Mouse (Mus musculus): ENCODE measurements at regions not wholly inside any gene's neighbourhood (a gene's known extent, or its start where the extent isn't known, plus 50 kb on each side); places are given as distances from the start of the nearest gene placed in this dataset.

DNA sequence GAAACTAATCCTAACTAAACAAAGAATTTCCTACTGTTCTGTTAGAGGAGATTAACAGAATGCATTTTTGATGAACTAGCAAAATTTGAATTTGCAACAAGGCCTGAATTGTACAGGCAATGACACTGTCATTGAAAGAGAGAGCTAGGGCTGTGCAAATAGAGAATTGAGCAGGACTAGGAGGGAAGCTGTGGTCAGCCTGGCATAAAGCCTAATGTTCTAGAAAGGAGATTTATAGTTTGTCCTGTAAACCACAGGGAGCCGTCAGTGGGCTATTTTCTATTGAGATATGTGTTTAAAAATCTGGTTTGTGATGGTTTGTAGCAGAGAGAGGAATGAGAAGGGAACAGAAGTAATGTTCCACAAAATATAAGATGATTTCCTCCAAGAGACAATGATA is 317.9 kb downstream of the Aldoart1 start:
- Histone ChIP-seq H3K36me3 (ENCODE audit: control insufficient read depth, insufficient read depth, low read length) (no peaks in the 10 kb centered on the region), H3K9me3 (ENCODE audit: control insufficient read depth, low read length) (no peaks in the 10 kb centered on the region), H3K4me2 (replicated peaks; ENCODE audit: low read depth, low read length) (no peak overlapping the region), H3K4me1 (replicated peaks; ENCODE audit: control insufficient read depth, insufficient read depth, low read length) (no peaks in the 10 kb centered on the region), H3K27ac (ENCODE audit: low read depth, low read length) (no peak overlapping the region), H3K9ac (ENCODE audit: low read depth, low read length) (no peak overlapping the region), H3K27me3 (ENCODE audit: control insufficient read depth, insufficient read depth, low read length) (no peaks in the 10 kb centered on the region), H3K4me3 (ENCODE audit: low read depth, low read length) (no peak overlapping the region)
- no peak for ATAC-seq (ENCODE audit: low FRiP score)
- 86% methylated on average over 1 of the region's 1 CpGs for WGBS
- DNase-seq (ENCODE audit: low spot score) = no peak

DNA sequence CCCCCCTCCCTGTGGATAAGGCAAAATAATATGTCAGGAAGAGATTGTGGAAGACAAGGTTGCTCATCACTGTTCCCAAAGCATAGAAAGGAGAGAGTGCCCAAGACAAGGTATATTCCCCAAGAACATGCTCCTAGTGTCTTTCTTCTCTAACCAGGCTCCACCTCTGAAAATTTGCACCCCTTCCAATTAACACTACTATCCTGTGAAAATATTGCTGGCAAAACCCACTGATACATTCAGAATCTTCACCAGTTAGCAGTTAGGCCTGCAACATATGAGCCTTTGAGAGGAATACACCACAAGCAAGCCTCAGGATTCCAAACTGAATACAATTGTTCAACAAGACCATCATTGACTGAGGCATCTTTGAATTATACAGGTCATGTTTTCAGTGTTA is 323.9 kb upstream of the Tle1 start:
- no peak overlapping the region for H3K9ac ChIP-seq (ENCODE audit: low read depth, low read length)
- H3K4me1 ChIP-seq (replicated peaks; ENCODE audit: control insufficient read depth, insufficient read depth, low read length) = no peaks in the 10 kb centered on the region
- no peaks in the 10 kb centered on the region for H3K36me3 ChIP-seq (ENCODE audit: control insufficient read depth, insufficient read depth, low read length)
- H3K4me3 ChIP-seq (ENCODE audit: low read depth, low read length) = no peak overlapping the region
- no peaks in the 10 kb centered on the region for H3K9me3 ChIP-seq (ENCODE audit: control insufficient read depth, low read length)
- DNase-seq (ENCODE audit: low spot score) = no peak
- no peak for ATAC-seq (ENCODE audit: low FRiP score)
- H3K27me3 ChIP-seq (ENCODE audit: control insufficient read depth, insufficient read depth, low read length) = no peaks in the 10 kb centered on the region
- no peak overlapping the region for H3K4me2 ChIP-seq (replicated peaks; ENCODE audit: low read depth, low read length)
- no peak overlapping the region for H3K27ac ChIP-seq (ENCODE audit: low read depth, low read length)

DNA sequence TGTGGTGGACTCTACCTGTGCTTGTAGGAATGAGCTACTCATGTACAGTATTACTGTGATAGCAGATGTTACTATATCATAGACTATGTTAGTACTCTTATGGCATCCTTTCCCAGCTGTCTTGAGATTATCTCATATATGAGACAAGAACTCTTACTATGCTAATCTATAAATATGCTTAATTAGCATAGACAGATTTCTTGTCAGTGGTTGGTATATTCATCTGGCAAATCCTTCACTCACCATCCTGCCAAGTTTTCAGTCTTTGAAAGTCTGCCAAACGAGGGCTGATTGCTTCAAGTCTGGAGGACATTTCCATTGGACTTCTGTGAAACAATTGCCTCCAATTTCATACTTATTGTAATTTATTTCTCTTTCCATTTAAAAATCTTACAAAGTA is 323.4 kb upstream of the Tle1 start:
- no peak overlapping the region for H3K4me2 ChIP-seq (replicated peaks; ENCODE audit: low read depth, low read length)
- H3K27me3 ChIP-seq (ENCODE audit: control insufficient read depth, insufficient read depth, low read length) = no peaks in the 10 kb centered on the region
- 78% methylated on average over 1 of the region's 1 CpGs for WGBS
- DNase-seq (ENCODE audit: low spot score) (no peak), ATAC-seq (ENCODE audit: low FRiP score) (no peak)
- H3K4me1 ChIP-seq (replicated peaks; ENCODE audit: control insufficient read depth, insufficient read depth, low read length) = no peaks in the 10 kb centered on the region
- H3K4me3 ChIP-seq (ENCODE audit: low read depth, low read length) = no peak overlapping the region
- H3K9ac ChIP-seq (ENCODE audit: low read depth, low read length) = no peak overlapping the region
- no peaks in the 10 kb centered on the region for H3K9me3 ChIP-seq (ENCODE audit: control insufficient read depth, low read length)
- no peak overlapping the region for H3K27ac ChIP-seq (ENCODE audit: low read depth, low read length)
- H3K36me3 ChIP-seq (ENCODE audit: control insufficient read depth, insufficient read depth, low read length) = no peaks in the 10 kb centered on the region

DNA sequence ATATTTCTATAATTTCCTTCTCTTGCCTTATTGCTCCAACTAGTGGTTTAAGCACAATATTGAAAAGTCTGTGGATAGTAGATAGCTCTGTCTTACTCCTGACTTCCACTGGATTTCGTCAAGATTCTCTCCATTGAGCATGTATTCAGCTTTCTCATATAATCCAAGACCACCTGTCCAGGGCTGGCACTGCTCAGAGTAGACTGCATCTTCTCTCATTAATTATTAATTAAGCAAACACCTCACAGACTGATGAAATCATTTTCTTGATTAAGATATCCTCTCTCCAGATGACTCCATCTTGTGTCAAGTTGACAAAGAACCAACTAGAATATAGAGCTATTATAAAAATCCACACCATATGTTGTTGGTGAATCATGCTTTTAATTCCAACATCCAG is 310.5 kb upstream of the Tle1 start:
- no peaks in the 10 kb centered on the region for H3K27me3 ChIP-seq (ENCODE audit: control insufficient read depth, insufficient read depth, low read length)
- H3K9ac ChIP-seq (ENCODE audit: low read depth, low read length) = no peak overlapping the region
- no peaks in the 10 kb centered on the region for H3K9me3 ChIP-seq (ENCODE audit: control insufficient read depth, low read length)
- H3K36me3 ChIP-seq (ENCODE audit: control insufficient read depth, insufficient read depth, low read length) = no peaks in the 10 kb centered on the region
- no peak overlapping the region for H3K27ac ChIP-seq (ENCODE audit: low read depth, low read length)
- no peak for ATAC-seq (ENCODE audit: low FRiP score)
- DNase-seq (ENCODE audit: low spot score) = no peak
- no peak overlapping the region for H3K4me2 ChIP-seq (replicated peaks; ENCODE audit: low read depth, low read length)
- no peak overlapping the region for H3K4me3 ChIP-seq (ENCODE audit: low read depth, low read length)
- 76% methylated on average over 1 of the region's 1 CpGs for WGBS
- H3K4me1 ChIP-seq (replicated peaks; ENCODE audit: control insufficient read depth, insufficient read depth, low read length) = no peaks in the 10 kb centered on the region

DNA sequence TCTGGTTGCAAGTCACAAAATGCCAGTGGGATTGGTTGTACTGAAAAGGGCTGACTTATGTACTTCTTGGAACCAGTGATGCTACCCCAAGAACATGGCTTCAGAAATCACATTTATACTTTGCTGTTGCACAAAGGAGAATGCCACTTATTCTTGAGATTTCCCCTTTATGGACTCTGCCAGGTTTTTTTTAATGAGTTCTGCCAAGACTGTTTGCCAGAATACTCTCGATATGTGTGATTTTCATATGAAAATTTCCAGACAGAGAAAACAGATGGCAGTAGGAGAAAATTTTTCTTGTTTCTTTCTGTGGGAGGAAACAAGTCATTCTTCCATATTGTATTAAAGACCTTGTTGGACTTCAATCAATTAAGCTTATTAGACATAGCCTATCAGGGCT is 281.0 kb upstream of the Tle1 start:
- Histone ChIP-seq H3K36me3 (ENCODE audit: control insufficient read depth, insufficient read depth, low read length) (no peaks in the 10 kb centered on the region), H3K9me3 (ENCODE audit: control insufficient read depth, low read length) (no peaks in the 10 kb centered on the region), H3K9ac (ENCODE audit: low read depth, low read length) (no peak overlapping the region), H3K4me1 (replicated peaks; ENCODE audit: control insufficient read depth, insufficient read depth, low read length) (no peaks in the 10 kb centered on the region), H3K27me3 (ENCODE audit: control insufficient read depth, insufficient read depth, low read length) (no peaks in the 10 kb centered on the region), H3K27ac (ENCODE audit: low read depth, low read length) (no peak overlapping the region), H3K4me3 (ENCODE audit: low read depth, low read length) (no peak overlapping the region), H3K4me2 (replicated peaks; ENCODE audit: low read depth, low read length) (no peak overlapping the region)
- DNase-seq (ENCODE audit: low spot score) (no peak), ATAC-seq (ENCODE audit: low FRiP score) (no peak)
- 83% methylated on average over 1 of the region's 1 CpGs for WGBS

DNA sequence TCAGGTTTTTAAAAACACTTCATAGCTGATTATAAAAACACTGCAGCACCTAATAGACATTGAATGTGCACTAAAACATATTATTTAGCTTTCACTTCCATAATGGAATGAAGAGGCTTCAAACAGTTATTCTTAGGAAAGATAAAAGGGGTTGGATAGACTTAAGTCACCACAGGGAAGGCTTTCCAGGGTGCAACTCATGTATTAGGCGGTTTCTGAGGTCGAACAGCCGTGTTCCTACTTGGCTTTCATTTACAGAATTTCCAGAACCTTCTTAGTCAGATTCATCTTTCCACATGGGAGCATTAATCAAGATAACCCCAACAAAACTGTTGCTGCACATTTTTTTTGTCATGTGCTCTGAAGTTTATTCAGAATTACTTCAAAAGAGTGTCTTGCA is 279.8 kb upstream of the Tle1 start:
- Histone ChIP-seq H3K9me3 (ENCODE audit: control insufficient read depth, low read length) (no peaks in the 10 kb centered on the region), H3K4me1 (replicated peaks; ENCODE audit: control insufficient read depth, insufficient read depth, low read length) (no peaks in the 10 kb centered on the region), H3K4me3 (ENCODE audit: low read depth, low read length) (no peak overlapping the region), H3K27ac (ENCODE audit: low read depth, low read length) (no peak overlapping the region), H3K4me2 (replicated peaks; ENCODE audit: low read depth, low read length) (no peak overlapping the region), H3K9ac (ENCODE audit: low read depth, low read length) (no peak overlapping the region), H3K36me3 (ENCODE audit: control insufficient read depth, insufficient read depth, low read length) (no peaks in the 10 kb centered on the region), H3K27me3 (ENCODE audit: control insufficient read depth, insufficient read depth, low read length) (no peaks in the 10 kb centered on the region)
- 78% methylated on average over 3 of the region's 3 CpGs for WGBS
- ATAC-seq (ENCODE audit: low FRiP score) (no peak), DNase-seq (ENCODE audit: low spot score) (no peak)

GRCm38 (mm10) chr4:72469236-72469875 is 268.6 kb upstream of the Tle1 start:
- Histone ChIP-seq H3K27ac (ENCODE audit: low read depth, low read length) (no peak overlapping the region), H3K9me3 (ENCODE audit: control insufficient read depth, low read length) (no peaks in the 10 kb centered on the region), H3K4me3 (ENCODE audit: low read depth, low read length) (no peak overlapping the region), H3K9ac (ENCODE audit: low read depth, low read length) (no peak overlapping the region), H3K27me3 (ENCODE audit: control insufficient read depth, insufficient read depth, low read length) (no peaks in the 10 kb centered on the region), H3K4me1 (replicated peaks; ENCODE audit: control insufficient read depth, insufficient read depth, low read length) (no peaks in the 10 kb centered on the region), H3K36me3 (ENCODE audit: control insufficient read depth, insufficient read depth, low read length) (no peaks in the 10 kb centered on the region), H3K4me2 (replicated peaks; ENCODE audit: low read depth, low read length) (no peak overlapping the region)
- no peak for DNase-seq (ENCODE audit: low spot score)
- no peak for ATAC-seq (ENCODE audit: low FRiP score)
- WGBS = 77% methylated on average over 1 of the region's 1 CpGs

DNA sequence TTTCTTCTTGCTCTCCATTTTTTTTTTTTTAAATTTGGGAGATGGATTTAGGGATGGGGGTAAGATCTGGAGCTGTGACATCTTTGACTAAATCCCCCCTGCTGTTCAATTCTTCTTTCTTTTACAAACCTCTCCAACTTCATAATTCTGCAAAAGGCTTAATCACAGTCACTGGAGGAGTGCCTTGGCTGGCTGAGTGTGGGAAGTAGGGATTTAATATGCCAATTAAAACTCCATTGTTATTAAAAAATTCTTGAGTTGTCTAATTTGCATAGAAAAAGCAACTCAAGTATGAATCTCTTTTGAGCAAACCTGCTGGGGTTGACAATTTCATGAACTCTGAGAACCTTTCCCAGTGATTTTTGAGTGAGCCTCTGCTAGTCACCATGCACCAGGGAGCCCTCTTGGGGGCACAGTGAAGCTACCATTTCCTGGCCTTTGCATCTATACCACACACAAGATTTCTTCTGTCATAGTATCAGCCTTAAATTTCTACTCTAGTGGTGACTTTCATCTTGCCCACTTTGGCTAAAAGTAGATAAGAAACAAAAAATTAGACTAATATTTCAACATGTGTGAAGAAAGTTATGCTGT is 243.6 kb upstream of the Tle1 start:
- Histone ChIP-seq H3K36me3 (ENCODE audit: control insufficient read depth, insufficient read depth, low read length) (no peaks in the 10 kb centered on the region), H3K9ac (ENCODE audit: low read depth, low read length) (no peak overlapping the region), H3K9me3 (ENCODE audit: control insufficient read depth, low read length) (no peaks in the 10 kb centered on the region), H3K27ac (ENCODE audit: low read depth, low read length) (no peak overlapping the region), H3K4me3 (ENCODE audit: low read depth, low read length) (no peak overlapping the region), H3K4me1 (replicated peaks; ENCODE audit: control insufficient read depth, insufficient read depth, low read length) (no peaks in the 10 kb centered on the region), H3K27me3 (ENCODE audit: control insufficient read depth, insufficient read depth, low read length) (no peaks in the 10 kb centered on the region), H3K4me2 (replicated peaks; ENCODE audit: low read depth, low read length) (no peak overlapping the region)
- no peak for ATAC-seq (ENCODE audit: low FRiP score)
- DNase-seq (ENCODE audit: low spot score) = no peak

DNA sequence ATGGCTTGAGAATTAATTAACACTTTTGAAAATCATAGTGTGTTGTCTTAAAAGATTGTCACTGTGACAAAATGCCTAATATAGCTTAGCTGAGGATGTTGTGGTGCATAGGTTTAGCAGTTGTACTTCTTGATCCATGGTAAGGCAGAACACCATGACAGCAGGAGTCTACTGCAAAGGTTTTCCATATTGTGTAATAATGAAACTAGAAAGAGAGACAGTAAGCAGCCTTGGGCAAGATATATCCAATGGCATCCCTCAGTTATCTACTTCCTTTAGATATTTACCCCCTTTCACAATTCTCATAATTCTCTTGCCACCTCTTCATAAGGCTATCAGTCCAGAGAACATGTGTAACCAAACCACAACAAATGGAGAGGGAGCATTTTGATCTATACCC is 236.6 kb upstream of the Tle1 start:
- H3K27ac ChIP-seq (ENCODE audit: low read depth, low read length) = no peak overlapping the region
- H3K36me3 ChIP-seq (ENCODE audit: control insufficient read depth, insufficient read depth, low read length) = no peaks in the 10 kb centered on the region
- DNase-seq (ENCODE audit: low spot score) = no peak
- no peaks in the 10 kb centered on the region for H3K9me3 ChIP-seq (ENCODE audit: control insufficient read depth, low read length)
- H3K27me3 ChIP-seq (ENCODE audit: control insufficient read depth, insufficient read depth, low read length) = no peaks in the 10 kb centered on the region
- no peak for ATAC-seq (ENCODE audit: low FRiP score)
- no peak overlapping the region for H3K9ac ChIP-seq (ENCODE audit: low read depth, low read length)
- H3K4me3 ChIP-seq (ENCODE audit: low read depth, low read length) = no peak overlapping the region
- H3K4me1 ChIP-seq (replicated peaks; ENCODE audit: control insufficient read depth, insufficient read depth, low read length) = no peaks in the 10 kb centered on the region
- H3K4me2 ChIP-seq (replicated peaks; ENCODE audit: low read depth, low read length) = no peak overlapping the region

Data from hindbrain, embryonic 11.5 days (tissue).